Mouse (Mus musculus) left cerebral cortex, adult 11 months (tissue): Measurements from ENCODE around the gene D6Wsu163e.

Experiments
- DNase-seq: peaks from one replicate; pipeline ENCODE4 v3.0.0; 2022; ENCODE audit warnings: low spot score

The D6Wsu163e gene

DNA sequence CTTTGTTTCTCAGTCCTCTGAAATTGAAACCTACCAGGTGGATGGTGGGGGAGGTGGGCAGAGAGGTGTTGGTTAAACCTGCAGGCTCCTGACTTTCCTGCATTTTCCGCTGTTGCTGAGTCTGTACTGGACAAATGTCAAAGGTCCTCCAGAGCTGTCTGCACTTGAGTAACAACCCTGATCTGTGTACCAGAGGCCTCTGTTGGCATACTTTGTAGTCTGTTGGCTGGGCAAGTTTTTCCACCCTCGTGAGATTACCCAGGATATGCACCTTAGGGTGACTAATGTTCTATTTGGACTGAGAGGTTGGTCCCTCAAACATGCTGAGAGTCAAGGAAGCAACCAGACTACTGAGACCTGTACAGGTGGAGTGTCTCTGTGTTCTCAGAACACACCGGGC, 66.8 kb downstream of the D6Wsu163e start:
- DNase-seq, result no peak

DNA sequence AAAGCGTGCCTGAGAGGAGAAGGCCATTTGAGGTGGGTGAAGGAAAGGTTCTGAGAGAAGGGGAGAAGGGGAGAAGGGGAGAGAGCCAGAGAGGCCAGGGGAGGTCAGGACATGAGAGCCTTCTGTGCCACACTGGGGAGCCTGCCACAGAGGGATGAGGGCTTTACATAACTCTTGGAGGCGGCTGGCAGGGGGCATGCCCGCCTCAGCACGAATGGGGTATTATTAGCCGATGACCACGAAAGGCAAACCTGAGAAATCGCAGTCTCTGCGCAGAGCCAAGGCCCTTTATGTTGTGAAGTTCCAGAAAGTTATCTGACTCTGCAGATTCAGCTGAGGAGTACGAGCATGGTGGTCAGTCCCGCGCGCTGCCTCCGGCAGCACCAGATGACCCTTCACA, 70.3 kb downstream of the D6Wsu163e start:
- DNase-seq, result no peak

DNA sequence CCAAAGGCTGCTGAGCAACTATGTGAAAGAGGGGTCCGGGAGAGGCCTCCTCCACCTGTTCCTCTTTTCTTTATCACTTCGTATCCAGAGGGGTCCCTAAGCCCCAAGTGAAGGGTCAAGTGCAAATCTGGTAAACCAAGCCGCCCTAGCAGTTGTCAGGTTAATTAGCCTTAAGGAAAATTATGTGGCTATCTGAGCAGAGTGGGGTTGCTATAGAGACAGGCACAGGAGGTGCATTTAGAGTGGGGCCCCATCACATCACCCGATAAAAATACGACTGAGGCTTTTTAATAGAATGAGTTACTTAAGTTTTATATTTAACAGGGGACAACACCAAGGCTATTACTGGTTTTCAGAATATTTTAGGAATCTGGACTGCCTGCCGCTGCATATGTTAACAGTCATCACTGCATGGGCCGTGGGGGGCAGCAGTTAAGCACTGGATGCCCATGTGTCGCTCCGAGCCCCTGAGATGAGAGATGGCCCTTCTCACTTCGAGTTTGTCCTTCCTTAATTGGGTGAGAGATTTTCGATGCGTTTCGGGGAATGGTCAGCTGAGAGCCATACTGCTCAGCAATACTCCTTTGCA, 72.3 kb downstream of the D6Wsu163e start:
- no peak for DNase-seq

DNA sequence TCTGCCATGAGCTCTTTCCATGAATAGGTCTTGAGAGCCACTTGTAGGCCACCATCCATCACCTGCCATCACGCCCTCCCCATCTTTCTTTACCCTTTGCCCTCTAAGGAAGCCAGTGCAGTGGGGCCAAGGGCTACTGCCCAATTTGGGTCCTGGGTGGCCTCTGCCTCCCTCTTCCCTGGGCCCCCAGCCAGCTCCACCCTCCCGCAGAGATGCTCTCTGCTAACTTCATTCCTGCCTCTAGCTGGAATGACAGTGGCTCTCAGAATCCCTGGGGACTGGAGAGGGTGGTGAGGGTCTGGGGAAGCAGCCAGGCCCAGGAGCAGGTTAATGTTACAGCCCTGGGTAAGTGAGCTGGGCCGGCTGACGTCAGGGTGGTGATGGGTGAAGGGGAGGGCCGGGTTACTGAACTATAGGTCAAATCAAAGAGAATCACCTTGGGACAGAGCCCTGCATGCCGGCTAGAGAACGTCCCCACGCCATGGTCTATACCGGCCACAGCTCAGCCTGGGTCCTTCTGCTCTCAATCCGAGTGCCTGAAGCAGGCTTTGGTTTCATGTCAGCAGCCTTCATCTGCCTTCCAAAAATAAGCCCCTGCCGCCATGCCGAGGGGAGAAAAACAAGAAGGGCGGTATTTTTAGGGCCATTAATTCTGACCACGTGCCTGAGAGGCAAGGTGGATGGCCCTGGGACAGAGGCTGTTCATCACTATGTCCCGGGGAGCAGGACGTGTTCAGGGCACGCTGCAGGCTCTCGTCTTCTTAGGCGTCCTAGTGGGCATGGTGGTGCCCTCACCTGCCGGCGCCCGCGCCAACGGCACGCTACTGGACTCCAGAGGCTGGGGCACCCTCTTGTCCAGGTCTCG, 75.4 kb downstream of the D6Wsu163e start, which contains the start of gene Fgf6:
Fgf6 (plus strand) TSS at position 681 of the 865 bp plus-strand sequence.
- DNase-seq, result no peak

DNA sequence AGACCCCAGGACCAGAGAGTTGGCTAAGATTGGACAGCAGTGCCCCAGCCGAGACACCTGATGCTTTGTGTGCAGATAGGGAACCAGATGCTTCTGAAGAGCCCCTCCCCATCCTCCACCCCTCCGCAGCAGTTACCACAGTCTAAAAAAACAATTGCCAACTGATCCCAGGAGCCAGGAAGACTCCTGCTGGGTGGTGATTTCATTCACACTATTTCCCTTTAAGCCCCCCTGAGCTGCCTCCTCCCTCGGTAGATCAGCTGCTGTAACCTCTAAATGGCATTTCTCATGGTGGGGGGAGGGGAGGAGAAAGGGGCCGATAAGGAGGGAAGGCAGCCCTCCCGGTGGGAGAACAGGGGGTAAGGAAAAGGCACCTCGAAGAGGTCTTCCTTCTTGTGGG, 79.5 kb downstream of the D6Wsu163e start:
- DNase-seq, result no peak

DNA sequence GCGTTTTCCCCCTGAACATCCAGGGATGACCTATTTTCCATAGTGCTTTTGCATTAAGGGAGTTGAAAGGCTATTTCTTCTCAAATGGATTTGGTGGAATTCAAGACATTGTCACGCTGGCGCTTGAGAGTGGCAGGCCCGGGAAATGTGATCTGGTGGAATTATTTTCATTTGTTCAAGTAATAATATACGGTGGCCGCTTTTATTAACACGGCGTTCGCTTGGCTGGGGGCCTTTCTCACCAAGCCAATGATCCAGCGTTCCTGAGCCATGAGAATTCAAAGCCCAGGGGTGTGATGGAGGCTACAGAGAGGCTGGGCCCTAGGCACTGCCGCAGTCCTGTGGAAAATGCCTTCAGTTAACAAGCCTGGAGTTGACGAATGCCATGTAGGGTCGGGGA, 80.7 kb downstream of the D6Wsu163e start:
- no peak for DNase-seq

DNA sequence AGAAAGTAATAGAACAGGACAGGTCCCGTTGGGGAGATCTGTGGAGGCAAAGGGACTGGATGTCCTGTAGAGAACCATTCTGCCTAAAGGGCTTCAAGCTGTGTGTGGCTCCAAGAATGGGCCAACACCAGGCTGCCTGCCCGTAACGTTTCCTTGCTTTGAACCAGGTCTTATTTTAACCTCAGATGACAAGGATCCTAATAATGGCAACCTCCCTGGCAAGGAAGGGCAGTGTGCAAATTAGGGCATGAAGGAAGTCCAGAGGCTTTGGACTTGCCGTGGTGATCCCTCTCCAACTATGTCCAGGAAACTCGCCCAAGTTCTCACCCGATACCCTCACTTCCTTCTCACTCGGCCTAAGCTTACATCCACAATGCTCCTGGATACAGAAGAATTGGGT, 85.1 kb downstream of the D6Wsu163e start:
- DNase-seq, result no peak
